Mouse (Mus musculus) intestine, embryonic 14.5 days (tissue): ENCODE data around the gene Traf3ip2. TPM values are rescaled to one million over a fixed set of nuclear protein-coding genes. Genes with fewer than 3 reads are reported as not detected.
A peak's percentile ranks its signal among the peaks of the same experiment; 100 is the strongest.

Experiments used
- ATAC-seq: fragments of 200-750 bp; cut with Nextera tagmentation; replicated peaks from 2 replicates; pipeline ENCODE4 v1.8.0; 2017; ENCODE audit warnings: low read depth, moderate number of reproducible peaks, moderate TSS enrichment, moderate library complexity; ENCODE audit not compliant: low FRiP score, low TSS enrichment
- DNase-seq: peaks from one replicate; pipeline ENCODE4 v3.0.0-alpha.2; 2018; ENCODE audit warnings: low spot score
- H3K27ac ChIP-seq: fragments of 300-500 bp; sonication (generic); 2 replicates; pipeline ENCODE4 v1.5.1; 2014; ENCODE audit warnings: low read depth, mild to moderate bottlenecking, control low read depth
- H3K27me3 ChIP-seq: fragments of 300-500 bp; sonication (generic); replicated peaks from 2 replicates; pipeline ENCODE4 v1.6.1; 2014; ENCODE audit warnings: low read length, control low read depth; ENCODE audit not compliant: control insufficient read depth, insufficient read depth
- H3K36me3 ChIP-seq: fragments of 300-500 bp; sonication (generic); 2 replicates; pipeline ENCODE4 v1.6.1; 2014; ENCODE audit warnings: low read length, control low read depth; ENCODE audit not compliant: control insufficient read depth, insufficient read depth
- H3K4me1 ChIP-seq: fragments of 300-500 bp; sonication (generic); replicated peaks from 2 replicates; pipeline ENCODE4 v1.6.1; 2014; ENCODE audit warnings: low read length, control low read depth, mixed read lengths; ENCODE audit not compliant: control insufficient read depth, insufficient read depth
- H3K4me2 ChIP-seq: fragments of 300-500 bp; sonication (generic); 2 replicates; pipeline ENCODE4 v1.6.1; 2014; ENCODE audit warnings: low read length
- H3K4me3 ChIP-seq: fragments of 300-500 bp; sonication (generic); 2 replicates; pipeline ENCODE4 v1.5.1; 2014; ENCODE audit warnings: low read depth, low read length, control low read depth, mixed read lengths
- H3K9ac ChIP-seq: fragments of 300-500 bp; sonication (generic); 2 replicates; pipeline ENCODE4 v1.6.1; 2014; ENCODE audit warnings: mild to moderate bottlenecking, low read length
- H3K9me3 ChIP-seq: fragments of 300-500 bp; sonication (generic); 2 replicates; pipeline ENCODE4 v1.6.1; 2016; ENCODE audit warnings: low read length, control low read depth; ENCODE audit not compliant: control insufficient read depth
- WGBS: fragments of 180-500 bp; shearing (Covaris S2); extraction: QIAGEN DNeasy Blood & Tissue Kit; methylation state at CpG from one replicate; pipeline ENCODE4 v1.1.7; 2014; 5-methylcytosine and 5-hydroxymethylcytosine counted together
- polyA plus RNA-seq: library from polyadenylated mRNA; unstranded; fragments of >200 nt; fragmentation: Nextera tagmentation; extraction: Ambion mirVana; gene quantifications from 2 replicates; pipeline ENCODE4 v1.2.1, GENCODE M21; 2014

The Traf3ip2 gene
- 27.8 and 28.5 TPM in 2 replicates for polyA plus RNA-seq

GRCm38 (mm10) chr10:39612633-39612988 is at the start of gene Traf3ip2:
TSS of gene Traf3ip2 (plus strand) at chr10:39612934.
- H3K9ac ChIP-seq, result peak within 1 kb of the TSS; percentile 72
- peaks cover 43% of the 10 kb centered on the region for H3K4me1 ChIP-seq
- peak within 1 kb of the TSS; percentile 99 for H3K27ac ChIP-seq
- H3K36me3 ChIP-seq, result 0 out of 2 replicates have a peak, but pooled peaks cover under 1% of the 10 kb centered on the region
- 18% methylated on average over 4 of the region's 4 CpGs for WGBS
- DNase-seq, result no peak
- ATAC-seq, result no peak; the same call in 1 of the 2 replicates
- 0 out of 2 replicates have a peak, but pooled peaks cover 3% of the 10 kb centered on the region for H3K9me3 ChIP-seq
- no peaks in the 10 kb centered on the region for H3K27me3 ChIP-seq
- H3K4me3 ChIP-seq, result peak within 1 kb of the TSS; percentile 46
- H3K4me2 ChIP-seq, result peak within 1 kb of the TSS; percentile 65

- H3K4me1 ChIP-seq, result peaks cover 24% of the 10 kb centered on the region
- H3K4me3 ChIP-seq, result no peak overlapping the region
- peak overlapping the region; percentile 80 for H3K27ac ChIP-seq
- 37% methylated on average over 24 of the region's 24 CpGs for WGBS
- no peaks in the 10 kb centered on the region for H3K9me3 ChIP-seq
- peaks cover 14% of the 10 kb centered on the region; the same call in 1 of the 2 replicates for H3K36me3 ChIP-seq
- DNase-seq (no peak), ATAC-seq (peak; percentile 41)
- no peaks in the 10 kb centered on the region for H3K27me3 ChIP-seq
- no peak overlapping the region for H3K4me2 ChIP-seq
- no peak overlapping the region for H3K9ac ChIP-seq
Observed at GRCm38 (mm10) chr10:39563552-39564223, 49.0 kb upstream of the Traf3ip2 start.

- no peak for ATAC-seq
- WGBS, result 82% methylated on average over 12 of the region's 12 CpGs
- H3K4me1 ChIP-seq, result peaks cover 43% of the 10 kb centered on the region
Observed at GRCm38 (mm10) chr10:39566901-39567300, 45.8 kb upstream of the Traf3ip2 start.

GRCm38 (mm10) chr10:39568991-39569390 is 43.7 kb upstream of the Traf3ip2 start:
- Histone ChIP-seq H3K4me2 (no peak overlapping the region), H3K4me3 (no peak overlapping the region), H3K9me3 (no peaks in the 10 kb centered on the region), H3K4me1 (peaks cover 40% of the 10 kb centered on the region), H3K27me3 (no peaks in the 10 kb centered on the region), H3K27ac (peak overlapping the region; percentile 33; the same call in 1 of the 2 replicates), H3K36me3 (peaks cover 11% of the 10 kb centered on the region; the same call in 1 of the 2 replicates), H3K9ac (no peak overlapping the region)
- no peak for DNase-seq
- 62% methylated on average over 4 of the region's 4 CpGs for WGBS
- no peak for ATAC-seq

More at GRCm38 (mm10) chr10:39566901-39567300, 45.8 kb upstream of the Traf3ip2 start:
- Histone ChIP-seq H3K27ac (no peak overlapping the region), H3K36me3 (peaks cover 14% of the 10 kb centered on the region; the same call in 1 of the 2 replicates), H3K27me3 (no peaks in the 10 kb centered on the region), H3K4me3 (no peak overlapping the region), H3K4me2 (no peak overlapping the region), H3K9me3 (no peaks in the 10 kb centered on the region), H3K9ac (no peak overlapping the region)
- DNase-seq, result no peak

- Histone ChIP-seq H3K4me2 (no peak overlapping the region), H3K4me3 (no peak overlapping the region), H3K9me3 (no peaks in the 10 kb centered on the region), H3K9ac (no peak overlapping the region), H3K27me3 (no peaks in the 10 kb centered on the region), H3K27ac (peak overlapping the region; percentile 70), H3K36me3 (no peaks in the 10 kb centered on the region; the same call in 1 of the 2 replicates), H3K4me1 (peaks cover 39% of the 10 kb centered on the region)
- DNase-seq (no peak), ATAC-seq (no peak)
- WGBS, result 23% methylated on average over 7 of the region's 7 CpGs
Observed at GRCm38 (mm10) chr10:39571011-39571410, 41.7 kb upstream of the Traf3ip2 start.

GRCm38 (mm10) chr10:39572050-39572671 is 40.6 kb upstream of the Traf3ip2 start:
- Histone ChIP-seq H3K36me3 (no peaks in the 10 kb centered on the region; the same call in 1 of the 2 replicates), H3K4me1 (peaks cover 39% of the 10 kb centered on the region), H3K27me3 (no peaks in the 10 kb centered on the region), H3K4me2 (no peak overlapping the region), H3K9ac (no peak overlapping the region), H3K27ac (no peak overlapping the region), H3K9me3 (no peaks in the 10 kb centered on the region), H3K4me3 (no peak overlapping the region)
- no peak for DNase-seq
- no peak for ATAC-seq
- 66% methylated on average over 9 of the region's 9 CpGs for WGBS

GRCm38 (mm10) chr10:39572672-39573051 is 40.1 kb upstream of the Traf3ip2 start:
- no peak overlapping the region for H3K9ac ChIP-seq
- no peak overlapping the region for H3K4me3 ChIP-seq
- 28% methylated on average over 6 of the region's 6 CpGs for WGBS
- no peaks in the 10 kb centered on the region for H3K27me3 ChIP-seq
- H3K9me3 ChIP-seq, result no peaks in the 10 kb centered on the region
- H3K4me2 ChIP-seq, result no peak overlapping the region
- H3K36me3 ChIP-seq, result no peaks in the 10 kb centered on the region
- H3K27ac ChIP-seq, result peak overlapping the region; percentile 59; the same call in 1 of the 2 replicates
- ATAC-seq (no peak), DNase-seq (no peak)
- H3K4me1 ChIP-seq, result peaks cover 39% of the 10 kb centered on the region

GRCm38 (mm10) chr10:39576466-39576865 is 36.3 kb upstream of the Traf3ip2 start:
- no peaks in the 10 kb centered on the region for H3K27me3 ChIP-seq
- DNase-seq, result no peak
- no peaks in the 10 kb centered on the region for H3K9me3 ChIP-seq
- H3K4me2 ChIP-seq, result no peak overlapping the region
- no peaks in the 10 kb centered on the region for H3K36me3 ChIP-seq
- H3K4me1 ChIP-seq, result peaks cover 19% of the 10 kb centered on the region; the same call in 1 of the 2 replicates
- no peak overlapping the region for H3K4me3 ChIP-seq
- ATAC-seq, result no peak
- no peak overlapping the region for H3K27ac ChIP-seq
- WGBS, result 91% methylated on average over 6 of the region's 6 CpGs
- no peak overlapping the region for H3K9ac ChIP-seq
